19 mouse cellular contexts compared by ENCODE assay signal in the genomic region with DNA sequence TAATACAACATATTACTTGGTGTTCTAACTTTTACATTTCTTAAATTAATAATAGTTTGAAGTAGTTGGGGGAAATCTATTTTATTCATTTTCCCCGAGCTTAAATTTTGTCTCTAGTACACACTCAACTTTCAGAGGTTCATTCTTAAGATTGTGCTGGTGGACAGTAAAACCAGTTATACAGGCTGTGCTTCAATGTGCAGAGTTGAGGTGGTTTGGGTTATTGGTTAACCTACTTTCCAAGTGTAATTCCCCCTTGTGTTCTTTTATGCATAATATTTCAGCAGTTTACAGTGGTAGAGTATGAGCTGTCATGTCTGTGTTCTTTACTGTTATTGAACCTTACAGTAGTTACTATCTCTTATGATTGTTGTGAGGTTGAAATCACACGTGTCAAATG. TPM values are rescaled to one million over a fixed set of nuclear protein-coding genes. Genes with fewer than 3 reads are reported as not detected.
DNase-seq lines count a peak whose midpoint lies in the region; ATAC-seq and TF ChIP-seq lines count a peak whose summit lies in the region.
"Had no signal": no experiment of that assay in that cellular context is flagged by ENCODE, and none has a peak within 500 bp of the region (broad histone marks: within the 10 kb centered on the region; RNA-seq: fewer than 3 reads in every experiment).

No protein-coding gene starts in this region.

- H3K4me1 ChIP-seq in intestine, postnatal 0 days (replicated peaks; ENCODE audit: control insufficient read depth, insufficient read depth, low read length) = no peaks in the 10 kb centered on the region; the same call in 1 of the 2 replicates
- no peaks in the 10 kb centered on the region for H3K4me1 ChIP-seq in hindbrain, embryonic 14.5 days (replicated peaks; ENCODE audit: control insufficient read depth, insufficient read depth, low read length)
- H3K4me1 ChIP-seq: embryonic facial prominence, embryonic 10.5 days; forebrain, embryonic 10.5 days; hindbrain, embryonic 10.5 days had no signal

- H3K36me3 ChIP-seq in intestine, postnatal 0 days (ENCODE audit: control insufficient read depth, insufficient read depth) = 0 out of 2 replicates have a peak, but pooled peaks cover 3% of the 10 kb centered on the region
- peaks cover 6% of the 10 kb centered on the region for H3K36me3 ChIP-seq in hindbrain, embryonic 14.5 days (replicated peaks; ENCODE audit: control insufficient read depth, insufficient read depth)

- H3K4me3 ChIP-seq in intestine, postnatal 0 days (ENCODE audit: low read depth, low read length) = no peak overlapping the region
- H3K4me3 ChIP-seq in hindbrain, embryonic 14.5 days (replicated peaks; ENCODE audit: low read length) = no peak overlapping the region
- H3K4me3 ChIP-seq: embryonic facial prominence, embryonic 10.5 days; erythroblast, embryonic 14.5 days; forebrain, embryonic 10.5 days; gastrocnemius, adult 2 months; heart, embryonic 12.5 days; hindbrain, embryonic 10.5 days had no signal

- no peak overlapping the region for H3K27ac ChIP-seq in intestine, postnatal 0 days (ENCODE audit: low read depth, low read length)
- no peak overlapping the region for H3K27ac ChIP-seq in hindbrain, embryonic 14.5 days
- H3K27ac ChIP-seq: embryonic facial prominence, embryonic 10.5 days; forebrain, embryonic 10.5 days; gastrocnemius, adult 2 months; hindbrain, embryonic 10.5 days had no signal

- DNase-seq in kidney, adult 9 months = peak; percentile 17
- DNase-seq in kidney, adult 11 months = no peak
- DNase-seq in lung, postnatal 25 days (ENCODE audit: low spot score) = peak; percentile 39
- DNase-seq in lung, postnatal 4 days = no peak
- DNase-seq in hindbrain, embryonic 14.5 days (ENCODE audit: low spot score) = no peak
- DNase-seq: adrenal gland, adult 2 months; adrenal gland, postnatal 25 days; cerebellum, adult 18-20 months; cerebellum, postnatal 10 days; gastrocnemius, adult 2 months; gastrocnemius, postnatal 25 days had no signal

- H3K9ac ChIP-seq in intestine, postnatal 0 days (ENCODE audit: low read depth, low read length) = no peak overlapping the region
- no peak overlapping the region for H3K9ac ChIP-seq in hindbrain, embryonic 14.5 days
- H3K9ac ChIP-seq: heart, embryonic 12.5 days had no signal

- H3K27me3 ChIP-seq in intestine, postnatal 0 days (replicated peaks; ENCODE audit: control insufficient read depth, insufficient read depth, low read length) = no peaks in the 10 kb centered on the region
- no peaks in the 10 kb centered on the region for H3K27me3 ChIP-seq in hindbrain, embryonic 14.5 days (ENCODE audit: control insufficient read depth, insufficient read depth, low read length)
- H3K27me3 ChIP-seq: heart, embryonic 12.5 days had no signal

- H3K4me2 ChIP-seq in intestine, postnatal 0 days (replicated peaks; ENCODE audit: low read depth) = no peak overlapping the region
- H3K4me2 ChIP-seq in hindbrain, embryonic 14.5 days (replicated peaks) = no peak overlapping the region
- H3K4me2 ChIP-seq: heart, embryonic 12.5 days had no signal

- no peaks in the 10 kb centered on the region for H3K9me3 ChIP-seq in intestine, postnatal 0 days (ENCODE audit: control insufficient read depth)
- 0 out of 2 replicates have a peak, but pooled peaks cover 4% of the 10 kb centered on the region for H3K9me3 ChIP-seq in hindbrain, embryonic 14.5 days (ENCODE audit: control insufficient read depth, low read length)

- WGBS in intestine, postnatal 0 days = 35% methylated on average over 2 of the region's 2 CpGs
- WGBS in hindbrain, embryonic 14.5 days = 92% methylated on average over 2 of the region's 2 CpGs

- TF ChIP-seq CTCF in intestine, postnatal 0 days (IDR thresholded peaks at IDR 0.05; ENCODE audit: low read depth) = no peak

- 0 out of 2 replicates have a peak, but pooled peaks have one; percentile 25 for ATAC-seq in intestine, postnatal 0 days
- ATAC-seq in hindbrain, embryonic 14.5 days (ENCODE audit: low FRiP score) = no peak
- ATAC-seq in erythroblast, adult 5-6 weeks (replicated peaks; ENCODE audit: low FRiP score, poor library complexity, severe bottlenecking) = no peak
- ATAC-seq: forebrain, embryonic 14.5 days had no signal

RNA-seq across cellular contexts. Expression of a gene that starts 40.6 kb away (rescaled TPM):
- polyA plus RNA-seq in intestine, postnatal 0 days (2015; fragmentation: Nextera tagmentation; extraction: Ambion mirVana) = 27.1 and 27.2 TPM in 2 replicates
- 82.6 and 85.0 TPM in 2 replicates for polyA plus RNA-seq in hindbrain, embryonic 14.5 days (2014; fragmentation: Nextera tagmentation; extraction: Ambion mirVana)
- total RNA-seq in erythroblast, adult 5-6 weeks (2015; ENCODE audit: low replicate concordance) = 17.5 and 28.0 TPM in 2 replicates
- total RNA-seq in erythroblast, adult 5-6 weeks (2017; ENCODE audit: low replicate concordance) = 26.2 and 28.4 TPM in 2 replicates

Comparison
In these comparisons a context has a peak if more than half of its experiments do, and no peak if none do; other contexts are left out.
1. DNase-seq: peak in kidney, adult 9 months (single experiment) and lung, postnatal 25 days (single experiment); none in kidney, adult 11 months (single experiment), lung, postnatal 4 days (0 of 2) and hindbrain, embryonic 14.5 days (single experiment).